Mouse (Mus musculus) ES-Bruce4 (cell line): ENCODE measurements at regions not wholly inside any gene's neighbourhood (a gene's known extent, or its start where the extent isn't known, plus 50 kb on each side); places are given as distances from the start of the nearest gene placed in this dataset.

Experiments
- H3K27ac ChIP-seq: 2 replicates; pipeline ENCODE4 v1.5.1; 2012; ENCODE audit warnings: low read length, inconsistent platforms; ENCODE audit not compliant: insufficient read depth
- H3K27me3 ChIP-seq: 2 replicates; pipeline ENCODE4 v1.6.1; 2012; ENCODE audit warnings: mild to moderate bottlenecking, low read length, inconsistent platforms; ENCODE audit not compliant: control insufficient read depth, poor library complexity, insufficient read depth, severe bottlenecking
- H3K36me3 ChIP-seq: 2 replicates; pipeline ENCODE4 v1.6.1; 2012; ENCODE audit warnings: inconsistent platforms, mild to moderate bottlenecking, low read length, moderate library complexity; ENCODE audit not compliant: control insufficient read depth, poor library complexity, insufficient read depth, severe bottlenecking
- H3K4me1 ChIP-seq: one replicate; pipeline ENCODE4 v1.8.1; 2011; ENCODE audit warnings: low read length; ENCODE audit not compliant: control insufficient read depth, insufficient read depth
- H3K4me3 ChIP-seq: 2 replicates; pipeline ENCODE4 v1.5.1; 2011; ENCODE audit warnings: low read depth, mild to moderate bottlenecking, low read length
- H3K9ac ChIP-seq: 2 replicates; pipeline ENCODE4 v1.6.1; 2012; ENCODE audit warnings: low read depth, mild to moderate bottlenecking, inconsistent platforms; ENCODE audit not compliant: poor library complexity, severe bottlenecking
- H3K9me3 ChIP-seq: replicated peaks from 2 replicates; pipeline ENCODE4 v1.6.1; 2012; ENCODE audit warnings: mild to moderate bottlenecking, low read length, inconsistent platforms; ENCODE audit not compliant: control insufficient read depth, poor library complexity, insufficient read depth, severe bottlenecking
- CTCF ChIP-seq: IDR thresholded peaks from one replicate; pipeline ENCODE4 v1.8.1; 2011; ENCODE audit warnings: low read depth, low read length
- EP300 ChIP-seq: IDR thresholded peaks from 2 replicates; pipeline ENCODE4 v1.6.1; 2011; ENCODE audit warnings: low read depth, low read length; ENCODE audit not compliant: insufficient read depth
- POLR2A ChIP-seq: IDR thresholded peaks from one replicate; pipeline ENCODE4 v1.8.1; 2011; ENCODE audit warnings: low read length; ENCODE audit not compliant: insufficient read depth

DNA sequence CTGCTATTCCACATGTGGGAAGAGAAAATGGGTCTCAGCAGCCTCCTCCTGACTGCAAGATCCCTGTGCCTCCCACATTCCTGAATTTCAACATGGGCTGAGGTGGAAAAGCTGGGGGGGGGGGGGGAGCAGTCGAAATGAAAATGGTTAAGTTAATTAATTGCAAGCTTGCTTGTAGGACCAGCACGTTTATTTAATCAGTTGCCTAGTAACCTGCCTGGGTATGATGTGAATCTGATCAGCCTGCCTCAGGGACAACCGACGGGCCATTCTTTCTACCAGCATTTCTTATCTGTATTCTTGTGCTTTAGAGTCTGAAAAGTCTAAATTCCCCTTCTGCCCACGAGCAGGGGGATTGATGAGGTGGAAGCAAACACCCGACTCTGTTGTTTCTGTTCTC is 569.9 kb upstream of the Nox3 start:
- Histone ChIP-seq H3K9me3 (no peaks in the 10 kb centered on the region), H3K4me1 (no peaks in the 10 kb centered on the region), H3K27ac (no peak overlapping the region), H3K36me3 (no peaks in the 10 kb centered on the region), H3K27me3 (no peaks in the 10 kb centered on the region; the same call in 1 of the 2 replicates), H3K9ac (no peak overlapping the region), H3K4me3 (no peak overlapping the region)
- no peak for TF ChIP-seq EP300
- TF ChIP-seq POLR2A = no peak
- no peak for TF ChIP-seq CTCF

DNA sequence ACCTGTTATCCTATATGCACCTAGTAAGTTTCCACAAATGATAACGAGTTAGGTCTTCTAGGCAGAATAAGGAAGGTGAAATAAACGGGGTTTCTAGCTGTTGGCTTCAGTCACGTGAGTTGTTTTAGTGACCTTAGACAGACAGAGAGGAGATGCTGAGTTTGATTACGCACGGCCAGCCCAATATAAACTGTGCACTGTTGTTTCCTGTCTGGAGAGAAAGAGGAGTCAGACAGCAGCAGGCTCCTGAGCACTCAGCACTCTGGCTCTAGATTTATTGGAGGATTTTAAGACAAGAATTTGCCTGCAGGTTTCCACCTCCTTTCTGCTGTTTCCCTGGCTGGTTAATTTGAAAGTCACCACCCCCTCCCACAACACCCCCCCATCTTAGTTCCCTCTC is 570.4 kb upstream of the Nox3 start:
- no peak overlapping the region for H3K4me3 ChIP-seq
- no peaks in the 10 kb centered on the region for H3K4me1 ChIP-seq
- H3K36me3 ChIP-seq = no peaks in the 10 kb centered on the region
- no peak overlapping the region for H3K27ac ChIP-seq
- no peak overlapping the region for H3K9ac ChIP-seq
- TF ChIP-seq POLR2A = no peak
- no peak for TF ChIP-seq CTCF
- no peak for TF ChIP-seq EP300
- no peaks in the 10 kb centered on the region; the same call in 1 of the 2 replicates for H3K27me3 ChIP-seq
- no peaks in the 10 kb centered on the region for H3K9me3 ChIP-seq

DNA sequence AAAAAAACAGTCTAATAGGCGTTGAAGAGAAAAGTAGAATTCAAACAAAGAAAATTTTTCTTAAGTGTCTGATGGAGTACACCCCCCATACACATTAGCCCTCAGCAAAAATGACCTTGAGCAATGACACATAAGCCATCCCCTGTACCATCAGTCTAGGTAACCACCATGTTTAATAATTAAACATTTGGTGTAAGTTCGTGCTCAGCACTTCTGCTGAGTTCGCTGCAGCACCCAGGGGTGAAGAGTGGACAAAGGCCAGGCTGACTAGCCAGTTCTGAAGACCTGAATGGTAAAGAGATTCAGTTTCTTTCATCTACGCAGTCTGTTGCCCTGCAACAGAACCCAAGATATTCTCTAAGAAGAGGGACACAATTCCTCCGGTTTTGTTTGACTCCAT is 572.3 kb upstream of the Nox3 start:
- Histone ChIP-seq H3K27me3 (no peaks in the 10 kb centered on the region; the same call in 1 of the 2 replicates), H3K9me3 (no peaks in the 10 kb centered on the region), H3K36me3 (no peaks in the 10 kb centered on the region), H3K9ac (no peak overlapping the region), H3K4me3 (no peak overlapping the region), H3K27ac (no peak overlapping the region), H3K4me1 (no peaks in the 10 kb centered on the region)
- no peak for TF ChIP-seq POLR2A
- TF ChIP-seq EP300 = no peak
- no peak for TF ChIP-seq CTCF

DNA sequence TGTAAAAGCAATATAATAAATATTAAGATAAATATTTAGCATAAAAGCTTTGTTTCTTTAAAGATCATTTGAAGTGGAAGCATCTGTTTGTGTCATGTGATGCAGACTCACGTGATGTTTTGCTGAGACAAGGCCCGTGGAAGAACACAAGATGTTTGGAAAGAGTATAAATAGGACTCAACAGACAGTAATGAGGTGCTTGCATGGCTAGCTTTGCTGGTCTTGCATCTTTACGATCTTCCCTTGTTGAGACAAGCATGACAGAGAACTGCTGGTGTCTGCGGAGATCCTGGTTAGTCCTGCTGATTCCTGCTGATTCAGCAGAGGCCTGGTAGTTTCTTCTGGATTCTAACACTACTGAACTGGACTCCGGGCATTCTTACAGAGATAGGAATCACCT is 576.4 kb upstream of the Nox3 start:
- H3K4me3 ChIP-seq = no peak overlapping the region
- no peaks in the 10 kb centered on the region for H3K4me1 ChIP-seq
- H3K9me3 ChIP-seq = no peaks in the 10 kb centered on the region
- TF ChIP-seq EP300 = no peak
- no peak for TF ChIP-seq POLR2A
- no peak for TF ChIP-seq CTCF
- no peaks in the 10 kb centered on the region for H3K27me3 ChIP-seq
- no peaks in the 10 kb centered on the region for H3K36me3 ChIP-seq
- H3K9ac ChIP-seq = no peak overlapping the region
- no peak overlapping the region for H3K27ac ChIP-seq

DNA sequence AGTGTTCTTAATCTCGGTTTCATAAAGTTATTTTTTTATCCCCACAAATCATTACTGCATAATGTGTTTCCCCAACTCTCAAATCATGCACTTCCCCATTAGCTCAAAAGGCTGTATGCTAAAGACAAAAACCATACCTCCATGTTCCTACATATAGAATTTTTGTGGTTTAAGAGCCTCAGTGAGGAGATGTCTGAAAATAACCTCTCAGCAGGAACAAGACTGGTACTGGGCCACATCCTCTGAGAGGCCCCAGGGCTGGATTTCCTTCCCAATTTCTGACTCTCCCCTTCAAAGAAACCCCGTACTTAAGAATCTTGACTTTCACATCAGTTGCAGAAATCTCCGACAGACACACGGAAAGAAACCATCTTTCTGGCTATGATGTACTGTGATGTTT is 580.7 kb upstream of the Nox3 start:
- H3K4me3 ChIP-seq = no peak overlapping the region
- H3K27ac ChIP-seq = no peak overlapping the region
- no peaks in the 10 kb centered on the region for H3K4me1 ChIP-seq
- no peak for TF ChIP-seq CTCF
- TF ChIP-seq POLR2A = no peak
- TF ChIP-seq EP300 = no peak
- H3K27me3 ChIP-seq = no peaks in the 10 kb centered on the region
- H3K9me3 ChIP-seq = no peaks in the 10 kb centered on the region
- H3K36me3 ChIP-seq = no peaks in the 10 kb centered on the region
- no peak overlapping the region for H3K9ac ChIP-seq

DNA sequence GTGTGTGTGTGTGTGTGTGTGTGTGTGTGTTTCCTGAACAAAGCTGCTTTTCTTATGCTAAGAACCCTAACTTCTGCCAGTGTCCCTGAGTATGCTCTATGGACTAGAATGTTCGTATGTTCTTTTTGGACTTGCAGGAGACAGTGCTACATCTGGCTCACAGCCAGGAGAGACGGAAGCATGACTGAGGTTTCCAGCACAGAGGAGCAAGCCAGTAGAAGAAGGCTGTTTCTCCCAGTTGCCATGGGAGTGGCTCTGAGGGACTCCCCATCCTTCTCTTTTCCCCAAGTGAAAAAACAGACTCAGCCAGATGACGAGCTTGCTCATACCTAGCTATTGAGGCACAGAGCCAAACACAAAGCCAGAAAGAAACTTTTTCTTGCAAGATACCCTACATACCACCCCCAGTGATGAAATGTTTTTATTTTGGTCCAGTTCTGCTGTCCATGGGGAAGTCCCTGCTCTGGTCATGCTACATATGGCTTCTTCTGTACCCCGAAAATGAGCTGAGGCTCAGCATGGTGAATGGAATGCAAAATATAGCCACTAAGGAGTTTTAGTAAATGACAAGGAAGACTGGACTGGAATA is 582.3 kb upstream of the Nox3 start:
- no peaks in the 10 kb centered on the region for H3K9me3 ChIP-seq
- no peak overlapping the region for H3K27ac ChIP-seq
- H3K4me3 ChIP-seq = no peak overlapping the region
- H3K4me1 ChIP-seq = no peaks in the 10 kb centered on the region
- TF ChIP-seq EP300 = no peak
- TF ChIP-seq CTCF = no peak
- no peak for TF ChIP-seq POLR2A
- no peaks in the 10 kb centered on the region for H3K36me3 ChIP-seq
- no peak overlapping the region for H3K9ac ChIP-seq
- H3K27me3 ChIP-seq = no peaks in the 10 kb centered on the region
